Mouse (Mus musculus) olfactory bulb, adult 2 months (tissue): ENCODE data around the gene Dusp13.
A peak's percentile ranks its signal among the peaks of the same experiment; 100 is the strongest.

ENCODE experiments used
- CTCF ChIP-seq: fragments of 200-500 bp; IDR thresholded peaks from 2 replicates; pipeline ENCODE4 v1.5.1; 2012; ENCODE audit warnings: low read depth, mild to moderate bottlenecking, low read length, moderate library complexity; ENCODE audit not compliant: insufficient read depth
- POLR2A ChIP-seq: fragments of 200-500 bp; IDR thresholded peaks from 2 replicates; pipeline ENCODE4 v1.6.1; 2012; ENCODE audit warnings: mild to moderate bottlenecking, low read depth, low read length, moderate library complexity; ENCODE audit not compliant: insufficient read depth

GRCm38 (mm10) chr14:21750008-21750880, 737 bp downstream of the Dusp13 start, which contains the start of gene Samd8:
- TF ChIP-seq CTCF = no peak
- TF ChIP-seq POLR2A = peak; percentile 96
